Mouse (Mus musculus) liver, embryonic 14.5 days (tissue): ENCODE measurements around the gene Mta3.
A peak's percentile ranks its signal among the peaks of the same experiment; 100 is the strongest.

Source experiments
- CTCF ChIP-seq: IDR thresholded peaks from 2 replicates; pipeline ENCODE4 v1.5.1; 2016; ENCODE audit warnings: antibody characterized with exemption, low read depth, control low read depth
- EP300 ChIP-seq: IDR thresholded peaks from 2 replicates; pipeline ENCODE4 v1.6.1; 2016; ENCODE audit warnings: antibody characterized with exemption, low read depth

GRCm38 (mm10) chr17:83732801-83733200 lies 26.8 kb downstream of the Mta3 start:
- peak; percentile 98 for TF ChIP-seq CTCF
- TF ChIP-seq EP300 = peak; percentile 44; the same call in 1 of the 2 replicates
